Mouse (Mus musculus) stomach, embryonic 16.5 days (tissue): Measurements from ENCODE around the gene Epha4. TPM values are rescaled to one million over a fixed set of nuclear protein-coding genes. Genes with fewer than 3 reads are reported as not detected.

Experiments used
- ATAC-seq: fragments of 200-750 bp; cut with Nextera tagmentation; 2 replicates; pipeline ENCODE4 v1.8.0; 2017; ENCODE audit warnings: moderate number of reproducible peaks, moderate TSS enrichment; ENCODE audit not compliant: insufficient read depth, low FRiP score
- H3K27ac ChIP-seq: fragments of 300-500 bp; sonication (generic); 2 replicates; pipeline ENCODE4 v1.5.1; 2014; ENCODE audit warnings: low read length
- H3K27me3 ChIP-seq: fragments of 300-500 bp; sonication (generic); 2 replicates; pipeline ENCODE4 v1.6.1; 2014; ENCODE audit warnings: low read length, control low read depth, mixed read lengths; ENCODE audit not compliant: control insufficient read depth, insufficient read depth
- H3K36me3 ChIP-seq: fragments of 300-500 bp; sonication (generic); 2 replicates; pipeline ENCODE4 v1.6.1; 2014; ENCODE audit warnings: low read length; ENCODE audit not compliant: control insufficient read depth, insufficient read depth
- H3K4me1 ChIP-seq: fragments of 300-500 bp; sonication (generic); 2 replicates; pipeline ENCODE4 v1.6.1; 2014; ENCODE audit warnings: low read length, control low read depth, mixed read lengths; ENCODE audit not compliant: control insufficient read depth, insufficient read depth
- H3K4me2 ChIP-seq: fragments of 300-500 bp; sonication (generic); 2 replicates; pipeline ENCODE4 v1.6.1; 2014; ENCODE audit warnings: low read depth, low read length, mixed read lengths
- H3K4me3 ChIP-seq: fragments of 300-500 bp; sonication (generic); replicated peaks from 2 replicates; pipeline ENCODE4 v1.5.1; 2014; ENCODE audit warnings: mild to moderate bottlenecking, low read length
- H3K9ac ChIP-seq: fragments of 300-500 bp; sonication (generic); 2 replicates; pipeline ENCODE4 v1.6.1; 2014; ENCODE audit warnings: low read length
- H3K9me3 ChIP-seq: fragments of 300-500 bp; sonication (generic); replicated peaks from 2 replicates; pipeline ENCODE4 v1.6.1; 2016; ENCODE audit warnings: low read length, control low read depth; ENCODE audit not compliant: control insufficient read depth
- WGBS: fragments of 180-500 bp; shearing (Covaris S2); extraction: QIAGEN DNeasy Blood & Tissue Kit; methylation state at CpG from one replicate; pipeline ENCODE4 v1.1.7; 2014; 5-methylcytosine and 5-hydroxymethylcytosine counted together
- polyA plus RNA-seq: library from polyadenylated mRNA; unstranded; fragments of >200 nt; fragmentation: Nextera tagmentation; extraction: Ambion mirVana; gene quantifications from 2 replicates; pipeline ENCODE4 v1.2.1, GENCODE M21; 2015

Gene Epha4
- polyA plus RNA-seq, 1 experiment from 2014 or later, result 12.0 TPM

DNA sequence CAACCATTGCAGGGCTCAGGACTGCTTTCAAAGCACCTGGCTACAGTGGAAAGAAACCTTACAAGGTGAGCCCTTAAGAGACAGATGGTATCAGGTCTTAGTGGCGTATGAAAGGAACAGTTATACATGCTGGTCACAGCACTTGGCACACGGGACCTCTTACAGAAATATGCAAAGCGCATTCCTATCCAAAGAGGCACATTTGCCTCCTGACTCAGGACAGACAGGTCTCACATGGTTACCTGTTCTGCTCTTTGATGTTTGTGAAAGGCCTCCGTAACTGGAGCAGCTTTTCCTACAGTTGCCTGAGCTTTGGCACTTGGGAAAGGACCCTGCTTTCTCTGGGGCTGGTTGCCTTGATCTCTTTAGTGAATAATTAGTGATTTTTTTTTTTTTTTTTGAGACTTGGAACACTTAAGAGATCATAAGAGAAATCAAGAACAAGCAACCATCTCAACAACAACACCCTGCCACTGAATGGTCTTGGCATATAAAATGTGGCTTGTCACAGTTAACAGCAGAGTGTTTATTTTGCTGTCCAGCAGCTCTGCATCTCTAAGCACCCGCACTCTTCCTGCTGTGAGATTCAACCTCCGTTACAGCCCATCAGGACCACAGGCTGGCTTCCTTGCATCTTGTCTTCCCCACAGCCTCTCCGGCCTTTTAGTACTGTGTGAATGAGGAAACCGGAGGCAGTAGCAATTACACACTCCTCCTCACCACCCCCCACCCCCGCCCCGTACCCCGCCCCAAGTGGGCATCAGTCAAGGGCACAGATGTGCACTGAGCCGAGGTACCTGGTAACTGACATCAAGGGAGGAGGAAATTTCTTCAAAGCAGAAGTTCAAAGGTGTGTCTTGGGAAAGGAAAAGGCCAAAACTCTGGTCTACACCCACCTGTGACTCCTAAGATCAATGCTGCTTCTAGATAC lies 41.2 kb downstream of the Epha4 start:
- Histone ChIP-seq H3K27ac (no peak overlapping the region), H3K4me2 (no peak overlapping the region), H3K36me3 (no peaks in the 10 kb centered on the region), H3K9me3 (no peaks in the 10 kb centered on the region), H3K27me3 (no peaks in the 10 kb centered on the region), H3K4me1 (peaks cover 25% of the 10 kb centered on the region), H3K9ac (no peak overlapping the region), H3K4me3 (no peak overlapping the region)
- WGBS, result 56% methylated on average over 12 of the region's 12 CpGs
- ATAC-seq, result no peak

DNA sequence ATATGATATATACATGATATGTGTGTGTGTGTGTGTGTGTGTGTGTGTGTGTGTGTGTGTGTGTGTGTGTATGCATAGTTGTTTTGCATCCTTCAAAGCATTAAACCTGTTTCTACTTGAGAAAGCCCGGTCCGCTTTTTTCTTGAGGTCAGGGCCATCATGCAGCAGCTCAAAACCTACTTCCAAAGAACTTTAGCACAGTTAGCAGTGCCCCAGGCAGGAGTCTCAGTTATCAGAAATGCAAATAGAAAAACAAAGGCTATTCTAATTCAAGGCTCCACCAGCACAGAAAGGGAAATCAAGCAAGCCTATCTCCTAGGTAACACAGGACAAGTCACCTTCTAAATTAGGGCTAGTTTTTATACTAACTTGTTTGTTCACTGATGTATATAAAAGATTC lies 42.3 kb downstream of the Epha4 start:
- 63% methylated on average over 2 of the region's 2 CpGs for WGBS
- Histone ChIP-seq H3K27ac (no peak overlapping the region), H3K9ac (no peak overlapping the region), H3K36me3 (no peaks in the 10 kb centered on the region), H3K27me3 (no peaks in the 10 kb centered on the region), H3K9me3 (no peaks in the 10 kb centered on the region), H3K4me1 (peaks cover 27% of the 10 kb centered on the region), H3K4me2 (no peak overlapping the region), H3K4me3 (no peak overlapping the region)
- no peak for ATAC-seq

DNA sequence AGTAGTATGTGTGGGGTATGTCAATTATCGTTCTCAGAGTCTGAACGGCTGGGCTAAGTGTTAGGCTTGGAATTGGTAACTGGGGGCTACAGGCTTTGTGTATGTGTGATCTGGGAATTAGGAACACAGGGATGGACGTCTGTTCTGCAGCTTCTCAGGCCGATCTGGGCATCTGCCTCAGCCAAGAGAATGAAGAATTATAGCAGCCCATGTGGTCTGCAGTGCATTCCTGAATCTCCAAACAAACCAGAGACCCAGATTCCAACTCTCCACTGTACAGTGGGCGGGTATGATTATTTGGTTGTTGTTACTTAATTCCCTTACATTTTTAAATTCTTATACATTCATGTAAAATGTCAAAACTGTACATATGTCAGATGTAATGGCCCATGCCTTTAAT lies 43.4 kb downstream of the Epha4 start:
- H3K9me3 ChIP-seq, result no peaks in the 10 kb centered on the region
- peaks cover 27% of the 10 kb centered on the region for H3K4me1 ChIP-seq
- no peak overlapping the region for H3K4me3 ChIP-seq
- H3K27ac ChIP-seq, result peak overlapping the region; percentile 75
- no peak overlapping the region; the same call in 1 of the 2 replicates for H3K9ac ChIP-seq
- H3K27me3 ChIP-seq, result no peaks in the 10 kb centered on the region
- H3K4me2 ChIP-seq, result no peak overlapping the region
- ATAC-seq, result peak; percentile 37
- no peaks in the 10 kb centered on the region for H3K36me3 ChIP-seq
- 33% methylated on average over 5 of the region's 5 CpGs for WGBS

DNA sequence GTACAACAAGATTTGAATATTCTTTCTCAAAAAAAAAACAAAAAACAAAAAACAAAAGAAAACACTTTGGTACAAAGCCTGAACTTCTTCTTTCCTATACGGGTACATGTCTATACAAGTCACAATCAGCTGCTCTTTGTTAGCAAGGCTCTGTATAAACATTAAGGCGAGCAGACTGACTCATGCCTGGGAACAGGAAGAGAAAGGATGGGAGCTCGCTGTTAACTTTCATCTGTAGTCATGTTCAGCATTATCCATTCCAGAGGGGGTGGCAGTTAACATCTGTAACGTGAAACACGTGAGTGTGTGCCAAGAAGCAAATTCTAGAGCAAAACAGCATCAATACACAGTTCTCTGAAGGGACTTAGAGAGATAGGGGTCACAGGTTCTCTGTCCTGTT lies 43.9 kb downstream of the Epha4 start:
- 12% methylated on average over 5 of the region's 5 CpGs for WGBS

DNA sequence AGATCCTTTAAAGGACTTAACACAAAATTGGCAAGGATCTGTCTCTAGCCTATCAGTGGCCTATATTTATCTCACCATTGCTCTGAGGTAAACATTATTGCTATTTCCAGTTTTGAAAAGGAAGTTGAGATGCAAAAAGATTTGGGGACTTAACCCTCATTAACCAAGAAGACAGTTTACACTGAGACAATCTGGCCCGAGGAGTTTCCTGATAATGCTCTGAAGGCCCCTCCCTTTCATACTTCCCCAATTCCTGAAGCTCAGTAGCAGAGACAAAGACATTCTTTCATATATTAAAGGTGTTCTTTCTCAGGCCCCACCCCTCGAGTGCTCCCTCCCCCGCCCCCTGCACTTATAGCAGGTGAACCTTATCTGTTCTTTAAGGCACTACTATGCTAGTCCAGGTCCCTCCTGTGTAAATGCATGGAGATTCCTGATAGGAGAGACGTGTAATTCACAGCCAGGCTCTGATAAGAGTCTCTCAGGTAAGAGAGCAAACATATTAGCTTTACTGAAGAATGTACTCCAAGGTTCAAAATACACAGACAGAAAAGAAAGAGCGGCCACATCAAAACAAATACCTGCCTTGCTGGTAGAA lies 46.1 kb downstream of the Epha4 start:
- no peak overlapping the region; the same call in 1 of the 2 replicates for H3K27ac ChIP-seq
- no peak overlapping the region for H3K4me2 ChIP-seq

More for the DNA sequence above, 43.9 kb downstream of the Epha4 start:
- H3K9me3 ChIP-seq, result no peaks in the 10 kb centered on the region
- H3K4me2 ChIP-seq, result no peak overlapping the region
- no peak overlapping the region; the same call in 1 of the 2 replicates for H3K9ac ChIP-seq
- no peaks in the 10 kb centered on the region for H3K36me3 ChIP-seq
- H3K27ac ChIP-seq, result peak overlapping the region; percentile 75
- peaks cover 24% of the 10 kb centered on the region for H3K4me1 ChIP-seq
- ATAC-seq, result peak; percentile 42
- H3K4me3 ChIP-seq, result no peak overlapping the region
- H3K27me3 ChIP-seq, result no peaks in the 10 kb centered on the region

DNA sequence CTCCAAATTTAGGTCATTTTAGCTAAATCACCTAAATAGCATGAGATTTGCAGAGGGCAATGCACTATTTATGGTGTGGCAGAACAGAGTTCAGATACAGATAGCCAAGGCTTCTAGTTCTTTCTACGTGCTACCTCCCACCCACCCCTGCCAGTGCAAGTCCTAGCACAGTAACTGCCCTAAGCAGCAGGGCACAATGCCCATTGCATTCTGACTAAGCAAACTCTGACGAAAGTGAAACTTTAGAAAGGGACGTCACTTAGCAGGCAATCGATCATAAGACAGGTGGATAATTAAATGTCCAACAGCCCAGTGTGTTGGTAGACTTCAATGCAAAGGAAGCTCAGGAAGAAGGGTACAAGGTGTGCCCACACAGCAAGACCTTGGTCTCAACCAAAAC lies 49.4 kb downstream of the Epha4 start:
- Histone ChIP-seq H3K9me3 (no peaks in the 10 kb centered on the region), H3K4me1 (peaks cover 24% of the 10 kb centered on the region), H3K36me3 (no peaks in the 10 kb centered on the region), H3K9ac (no peak overlapping the region), H3K4me2 (no peak overlapping the region), H3K27me3 (no peaks in the 10 kb centered on the region), H3K27ac (no peak overlapping the region), H3K4me3 (no peak overlapping the region)
- ATAC-seq, result no peak
- WGBS, result 64% methylated on average over 4 of the region's 4 CpGs

More for the DNA sequence above, 46.1 kb downstream of the Epha4 start:
- H3K36me3 ChIP-seq, result no peaks in the 10 kb centered on the region
- H3K9ac ChIP-seq, result no peak overlapping the region
- peaks cover 24% of the 10 kb centered on the region for H3K4me1 ChIP-seq
- 49% methylated on average over 5 of the region's 5 CpGs for WGBS
- H3K9me3 ChIP-seq, result no peaks in the 10 kb centered on the region
- ATAC-seq, result peak; percentile 79
- no peak overlapping the region for H3K4me3 ChIP-seq
- no peaks in the 10 kb centered on the region for H3K27me3 ChIP-seq

DNA sequence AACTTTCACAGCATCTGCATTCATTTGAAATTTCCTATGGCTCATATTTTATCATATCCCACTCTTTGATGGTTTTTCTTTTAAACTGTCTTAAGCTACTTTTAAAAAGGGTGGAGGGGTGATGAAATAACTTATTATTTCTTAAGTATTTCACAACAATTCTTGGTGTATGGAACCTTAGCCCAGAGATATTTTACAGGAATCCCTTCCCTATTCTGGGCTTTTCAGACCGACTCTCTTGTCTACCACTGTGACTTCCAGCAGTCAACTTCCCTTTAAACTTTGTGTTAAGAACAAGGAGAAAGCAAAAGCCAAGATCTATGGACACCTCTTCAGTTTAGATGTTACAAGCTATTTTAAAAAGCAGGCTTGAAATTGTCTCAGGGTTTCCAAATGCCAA lies 50.8 kb downstream of the Epha4 start:
- no peaks in the 10 kb centered on the region for H3K9me3 ChIP-seq
- H3K4me1 ChIP-seq, result peaks cover 13% of the 10 kb centered on the region

DNA sequence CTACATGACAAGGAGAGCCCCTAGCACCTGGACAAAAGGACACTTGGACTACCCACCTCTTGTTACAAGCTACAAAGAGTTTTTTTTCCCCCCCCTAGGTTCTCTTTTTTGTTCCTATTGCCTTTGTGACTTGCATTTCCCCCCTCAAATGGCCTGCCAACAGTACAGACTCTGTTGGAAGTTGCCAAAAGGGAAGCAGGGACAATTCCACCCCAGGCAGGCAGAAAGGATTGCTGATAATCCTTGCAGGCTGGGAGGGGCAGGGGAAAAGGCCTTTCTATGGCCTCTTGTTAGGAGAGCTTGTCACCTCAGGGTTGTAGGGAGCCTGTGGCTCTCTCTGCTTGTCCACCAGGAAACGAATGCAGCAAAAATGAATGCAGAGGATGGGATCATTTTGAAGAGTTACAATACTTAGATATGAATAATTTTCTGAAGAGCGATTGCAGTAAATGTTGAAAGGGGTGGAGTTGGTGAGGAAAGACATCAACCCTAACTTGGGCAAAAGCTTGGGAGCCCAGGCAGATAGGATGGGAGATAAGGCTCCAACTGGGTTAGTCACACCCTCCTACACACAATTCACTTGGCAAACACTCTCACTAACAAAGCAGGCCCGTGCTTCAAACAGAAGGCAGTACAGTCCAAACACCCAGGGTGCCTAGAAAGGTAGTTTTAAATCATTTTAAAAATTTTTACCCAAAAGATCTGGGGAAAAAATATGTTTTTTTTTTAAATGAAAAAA lies 52.8 kb downstream of the Epha4 start:
- no peaks in the 10 kb centered on the region for H3K36me3 ChIP-seq
- peak; percentile 67; the same call in 1 of the 2 replicates for ATAC-seq
- H3K27ac ChIP-seq, result peak overlapping the region; percentile 44
- no peaks in the 10 kb centered on the region for H3K27me3 ChIP-seq
- H3K9ac ChIP-seq, result no peak overlapping the region
- no peak overlapping the region for H3K4me3 ChIP-seq
- peaks cover 8% of the 10 kb centered on the region; the same call in 1 of the 2 replicates for H3K4me1 ChIP-seq
- H3K4me2 ChIP-seq, result no peak overlapping the region
- no peaks in the 10 kb centered on the region for H3K9me3 ChIP-seq
- WGBS, result 38% methylated on average over 3 of the region's 3 CpGs

More for the DNA sequence above, 50.8 kb downstream of the Epha4 start:
- ATAC-seq, result no peak
- no peaks in the 10 kb centered on the region for H3K36me3 ChIP-seq
- no peak overlapping the region for H3K9ac ChIP-seq
- H3K4me3 ChIP-seq, result no peak overlapping the region
- H3K4me2 ChIP-seq, result no peak overlapping the region
- WGBS, result 70% methylated on average over 1 of the region's 1 CpGs
- H3K27me3 ChIP-seq, result no peaks in the 10 kb centered on the region
- H3K27ac ChIP-seq, result no peak overlapping the region
